ENCODE assay signal across 22 mouse cellular contexts in the genomic region with DNA sequence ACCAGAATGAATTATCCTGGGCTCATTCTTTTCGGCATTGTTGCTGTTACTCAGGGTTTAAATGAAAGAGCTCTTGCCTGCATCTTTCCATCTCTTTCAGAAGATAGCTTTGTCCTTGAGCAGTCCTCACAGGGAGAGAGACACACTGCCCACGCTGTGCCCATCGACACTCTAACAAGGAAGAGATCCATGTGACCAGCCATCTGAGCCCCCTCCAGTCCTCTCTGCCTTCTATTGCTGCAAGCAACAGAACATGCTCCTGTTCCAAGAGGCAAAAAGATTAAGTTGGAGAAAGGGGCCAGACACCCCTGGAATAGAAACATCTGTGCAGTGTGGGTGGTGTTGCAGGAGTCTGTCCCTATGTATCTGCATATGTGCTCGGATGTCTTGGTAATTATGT. TPM values are rescaled to one million over a fixed set of nuclear protein-coding genes. Genes with fewer than 3 reads are reported as not detected.
"Had no signal": no experiment of that assay in that cellular context is flagged by ENCODE, and none has a peak within 500 bp of the region (broad histone marks: within the 10 kb centered on the region; RNA-seq: fewer than 3 reads in every experiment).

No protein-coding gene starts in this region.

- H3K27ac ChIP-seq: liver, embryonic 15.5 days; lung, embryonic 15.5 days; macrophage; midbrain, embryonic 13.5 days; midbrain, embryonic 15.5 days; neural tube, embryonic 12.5 days; stomach, embryonic 15.5 days; stomach, postnatal 0 days had no signal

- H3K4me3 ChIP-seq: liver, embryonic 15.5 days; lung, embryonic 15.5 days; megakaryocyte, embryonic 14.5 days; midbrain, embryonic 13.5 days; midbrain, embryonic 15.5 days; neural tube, embryonic 12.5 days; stomach, embryonic 15.5 days had no signal

- H3K9me3 ChIP-seq: liver, embryonic 15.5 days; lung, embryonic 15.5 days; megakaryocyte, embryonic 14.5 days; midbrain, embryonic 13.5 days; midbrain, embryonic 15.5 days; neural tube, embryonic 12.5 days; stomach, embryonic 15.5 days had no signal

- H3K9ac ChIP-seq: liver, embryonic 15.5 days; liver, postnatal 0 days; lung, embryonic 15.5 days; midbrain, embryonic 13.5 days; midbrain, embryonic 15.5 days; neural tube, embryonic 12.5 days; stomach, embryonic 15.5 days had no signal

- H3K4me1 ChIP-seq: liver, embryonic 15.5 days; lung, embryonic 15.5 days; megakaryocyte, embryonic 14.5 days; midbrain, embryonic 13.5 days; midbrain, embryonic 15.5 days; neural tube, embryonic 12.5 days; stomach, embryonic 15.5 days had no signal

- H3K36me3 ChIP-seq: liver, embryonic 15.5 days; lung, embryonic 15.5 days; midbrain, embryonic 13.5 days; midbrain, embryonic 15.5 days; neural tube, embryonic 12.5 days; stomach, embryonic 15.5 days had no signal

- H3K4me2 ChIP-seq: liver, embryonic 15.5 days; lung, embryonic 15.5 days; midbrain, embryonic 11.5 days; midbrain, embryonic 13.5 days; midbrain, embryonic 15.5 days; neural tube, embryonic 12.5 days; stomach, embryonic 15.5 days had no signal

- DNase-seq: liver, postnatal 0 days; lung, adult 2 months; lung, postnatal 14 days; lung, postnatal 36 days; thymus, adult 18-20 months; thymus, postnatal 14 days; thymus, postnatal 36 days had no signal

- ATAC-seq: liver, postnatal 0 days; lung, postnatal 0 days had no signal

- H3K27me3 ChIP-seq: liver, embryonic 15.5 days; lung, embryonic 15.5 days; midbrain, embryonic 13.5 days; midbrain, embryonic 15.5 days; neural tube, embryonic 12.5 days; stomach, embryonic 15.5 days had no signal

RNA-seq across cellular contexts. Expression of a gene that starts 4.2 kb away (rescaled TPM):
- polyA plus RNA-seq: liver, embryonic 15.5 days; liver, postnatal 0 days; lung, adult 2 months; lung, embryonic 15.5 days; lung, postnatal 0 days; macrophage; midbrain, embryonic 11.5 days; midbrain, embryonic 13.5 days; midbrain, embryonic 15.5 days; midbrain, postnatal 0 days; neural tube, embryonic 12.5 days; neural tube, embryonic 14.5 days; spleen, adult 2 months; stomach, embryonic 15.5 days; stomach, postnatal 0 days; thymus, postnatal 0 days had no signal

RNA-seq across cellular contexts. Expression of a gene that starts 34.5 kb away (rescaled TPM):
- polyA plus RNA-seq: macrophage; midbrain, embryonic 11.5 days; neural tube, embryonic 12.5 days had no signal

RNA-seq across cellular contexts. Expression of a gene that starts 43.4 kb away (rescaled TPM):
- polyA plus RNA-seq: liver, embryonic 15.5 days; lung, adult 2 months; lung, postnatal 0 days; macrophage; midbrain, embryonic 11.5 days; midbrain, embryonic 13.5 days; midbrain, embryonic 15.5 days; midbrain, postnatal 0 days; neural tube, embryonic 12.5 days; neural tube, embryonic 14.5 days; spleen, adult 2 months had no signal

RNA-seq across cellular contexts. Expression of a gene that starts 52.5 kb away (rescaled TPM):
- polyA plus RNA-seq: lung, adult 2 months; lung, embryonic 15.5 days; lung, postnatal 0 days; macrophage; midbrain, embryonic 13.5 days; neural tube, embryonic 12.5 days; spleen, adult 2 months had no signal
